Mouse (Mus musculus) megakaryocyte-erythroid progenitor cell, adult 5 weeks (primary cell): ENCODE measurements around the gene Appl2. TPM values are rescaled to one million over a fixed set of nuclear protein-coding genes. Genes with fewer than 3 reads are reported as not detected.

Source experiments
- polyA plus RNA-seq: library from polyadenylated mRNA; stranded (reverse); fragments of >175 nt; gene quantifications from 2 replicates; pipeline ENCODE4 v1.2.3, GENCODE M21; 2012

The Appl2 gene
- 73.4 and 86.0 TPM in 2 replicates for polyA plus RNA-seq

GRCm38 (mm10) chr10:83648131-83649020 is at the start of gene Appl2:
Appl2 (minus strand) TSS chr10:83648738.

Other genes starting within 250 kb of the Appl2 start
- not detected in 2 replicates for gene Aldh1l2, start 114.6 kb downstream of the Appl2 start, polyA plus RNA-seq
- gene Washc4, start 105.0 kb downstream of the Appl2 start, polyA plus RNA-seq: 1.2 and 1.3 TPM in 2 replicates
- 1.3 and 2.4 TPM in 2 replicates for gene 1500009L16Rik, start 74.1 kb upstream of the Appl2 start, polyA plus RNA-seq